Mouse (Mus musculus): Measurements from ENCODE around the gene Fzr1. TPM values are rescaled to one million over a fixed set of nuclear protein-coding genes. Genes with fewer than 3 reads are reported as not detected.

Fzr1 gene
- polyA plus RNA-seq, 1 experiment from 2014 or later: 98.8 TPM

DNA sequence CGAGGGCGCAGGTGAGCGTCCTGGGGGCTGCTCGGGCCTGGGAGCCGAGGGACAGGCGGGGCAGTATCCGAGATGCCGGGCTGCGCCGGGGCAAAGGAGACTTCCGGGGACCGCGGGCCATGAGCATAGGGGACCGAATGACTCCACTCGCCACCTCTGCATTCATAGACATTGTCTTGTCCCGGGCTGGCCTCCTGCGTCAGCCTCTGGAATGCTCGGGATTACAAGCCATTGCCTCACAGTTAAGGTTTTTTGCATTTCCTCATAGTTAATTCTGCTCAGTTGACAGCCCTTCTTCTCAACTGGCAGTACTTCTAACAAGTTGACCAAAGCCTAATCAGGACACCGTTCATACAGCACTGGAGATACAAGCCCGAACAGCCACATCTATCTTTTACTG lies 56.9 kb downstream of the Fzr1 start:
- 3% methylated on average over 20 of the region's 20 CpGs for WGBS
- no peaks in the 10 kb centered on the region for H3K9me3 ChIP-seq (replicated peaks)

GRCm38 (mm10) chr10:81320550-81321347 lies 57.6 kb downstream of the Fzr1 start, which contains the start of gene Cactin:
Gene Cactin (plus strand): TSS chr10:81321103.
- peak within 1 kb of the TSS; percentile 78 for H3K4me2 ChIP-seq (replicated peaks)
- H3K27ac ChIP-seq (replicated peaks): peak within 1 kb of the TSS; percentile 95
- peaks cover 51% of the 10 kb centered on the region for H3K36me3 ChIP-seq
- under 1% methylated on average over 68 of the region's 68 CpGs for WGBS
- peak within 1 kb of the TSS; percentile 93 for H3K9ac ChIP-seq
- H3K4me3 ChIP-seq (replicated peaks): peak within 1 kb of the TSS; percentile 93
- peak; percentile 94 for ATAC-seq (ENCODE audit: insufficient number of reproducible peaks, low FRiP score, low TSS enrichment, low read depth)
- H3K4me1 ChIP-seq: peaks cover 53% of the 10 kb centered on the region
- H3K9me3 ChIP-seq (replicated peaks): no peaks in the 10 kb centered on the region
- no peaks in the 10 kb centered on the region for H3K27me3 ChIP-seq

More for the DNA sequence above, 56.9 kb downstream of the Fzr1 start:
- H3K27me3 ChIP-seq: no peaks in the 10 kb centered on the region
- peaks cover 47% of the 10 kb centered on the region for H3K4me1 ChIP-seq
- no peak for ATAC-seq (ENCODE audit: insufficient number of reproducible peaks, low FRiP score, low TSS enrichment, low read depth)
- H3K4me3 ChIP-seq (replicated peaks): peak overlapping the region; percentile 93
- H3K4me2 ChIP-seq (replicated peaks): peak overlapping the region; percentile 78
- H3K9ac ChIP-seq: peak overlapping the region; percentile 93
- H3K27ac ChIP-seq (replicated peaks): peak overlapping the region; percentile 95
- peaks cover 51% of the 10 kb centered on the region for H3K36me3 ChIP-seq

GRCm38 (mm10) chr10:81319741-81320549 lies 58.4 kb downstream of the Fzr1 start:
- no peaks in the 10 kb centered on the region for H3K27me3 ChIP-seq

DNA sequence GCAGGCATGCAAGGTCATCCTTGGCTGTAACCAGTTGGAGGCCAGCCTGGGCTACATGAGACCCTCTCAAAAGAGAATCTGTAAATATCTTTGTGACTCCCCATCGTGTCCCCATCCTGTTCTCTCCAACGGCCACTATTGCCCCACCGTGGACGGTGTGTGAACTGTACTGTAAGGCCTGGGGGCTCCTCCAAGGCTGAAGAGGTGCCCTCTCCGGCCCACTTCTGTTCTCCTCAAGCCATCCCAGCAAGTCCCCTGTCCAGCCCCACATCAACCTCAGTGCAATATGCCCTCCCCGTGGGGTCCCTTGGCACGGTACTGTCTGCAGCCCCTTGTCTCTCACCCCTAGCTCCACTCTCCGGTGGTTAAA lies 59.0 kb downstream of the Fzr1 start:
- Histone ChIP-seq H3K4me1 (peaks cover 54% of the 10 kb centered on the region), H3K4me3 (replicated peaks) (peak overlapping the region; percentile 93)

More at GRCm38 (mm10) chr10:81319741-81320549, 58.4 kb downstream of the Fzr1 start:
- Histone ChIP-seq H3K27ac (replicated peaks) (peak overlapping the region; percentile 95), H3K36me3 (peaks cover 51% of the 10 kb centered on the region), H3K9me3 (replicated peaks) (no peaks in the 10 kb centered on the region), H3K4me3 (replicated peaks) (peak overlapping the region; percentile 93), H3K9ac (peak overlapping the region; percentile 39), H3K4me2 (replicated peaks) (peak overlapping the region; percentile 78), H3K4me1 (peaks cover 54% of the 10 kb centered on the region)
- ATAC-seq (ENCODE audit: insufficient number of reproducible peaks, low FRiP score, low TSS enrichment, low read depth): no peak; the same call in 1 of the 2 replicates
- under 1% methylated on average over 38 of the region's 38 CpGs for WGBS

GRCm38 (mm10) chr10:81318589-81319329 lies 59.6 kb downstream of the Fzr1 start:
- no peaks in the 10 kb centered on the region for H3K27me3 ChIP-seq
- H3K4me1 ChIP-seq: peaks cover 54% of the 10 kb centered on the region
- H3K27ac ChIP-seq (replicated peaks): peak overlapping the region; percentile 95
- H3K4me2 ChIP-seq (replicated peaks): peak overlapping the region; percentile 78
- H3K9me3 ChIP-seq (replicated peaks): no peaks in the 10 kb centered on the region
- no peak for ATAC-seq (ENCODE audit: insufficient number of reproducible peaks, low FRiP score, low TSS enrichment, low read depth)
- WGBS: 88% methylated on average over 13 of the region's 13 CpGs
- H3K36me3 ChIP-seq: peaks cover 51% of the 10 kb centered on the region
- peak overlapping the region; percentile 93; the same call in 1 of the 2 replicates for H3K4me3 ChIP-seq (replicated peaks)
- peak overlapping the region; percentile 39; the same call in 1 of the 2 replicates for H3K9ac ChIP-seq

More for the DNA sequence above, 59.0 kb downstream of the Fzr1 start:
- Histone ChIP-seq H3K9ac (peak overlapping the region; percentile 39), H3K36me3 (peaks cover 51% of the 10 kb centered on the region), H3K9me3 (replicated peaks) (no peaks in the 10 kb centered on the region), H3K27ac (replicated peaks) (peak overlapping the region; percentile 95), H3K4me2 (replicated peaks) (peak overlapping the region; percentile 78), H3K27me3 (no peaks in the 10 kb centered on the region)
- ATAC-seq (ENCODE audit: insufficient number of reproducible peaks, low FRiP score, low TSS enrichment, low read depth): no peak
- 29% methylated on average over 8 of the region's 8 CpGs for whole genome bisulfite sequencing

- 17% methylated on average over 18 of the region's 20 CpGs for WGBS
- Histone ChIP-seq H3K4me1 (peaks cover 48% of the 10 kb centered on the region), H3K4me3 (replicated peaks) (peak overlapping the region; percentile 36), H3K27me3 (no peaks in the 10 kb centered on the region), H3K9ac (peak overlapping the region; percentile 35), H3K36me3 (peaks cover 51% of the 10 kb centered on the region), H3K9me3 (replicated peaks) (no peaks in the 10 kb centered on the region), H3K4me2 (replicated peaks) (peak overlapping the region; percentile 57), H3K27ac (replicated peaks) (peak overlapping the region; percentile 58)
- no peak for ATAC-seq (ENCODE audit: insufficient number of reproducible peaks, low FRiP score, low TSS enrichment, low read depth)
Measured at GRCm38 (mm10) chr10:81317273-81317672, 61.0 kb downstream of the Fzr1 start.

- no peak for ATAC-seq (ENCODE audit: insufficient number of reproducible peaks, low FRiP score, low TSS enrichment, low read depth)
- peak overlapping the region; percentile 58 for H3K27ac ChIP-seq (replicated peaks)
- WGBS: 45% methylated on average over 16 of the region's 16 CpGs
- peak overlapping the region; percentile 36 for H3K4me3 ChIP-seq (replicated peaks)
- peaks cover 40% of the 10 kb centered on the region for H3K4me1 ChIP-seq
- H3K4me2 ChIP-seq (replicated peaks): peak overlapping the region; percentile 57
- no peaks in the 10 kb centered on the region for H3K9me3 ChIP-seq (replicated peaks)
- H3K36me3 ChIP-seq: peaks cover 58% of the 10 kb centered on the region
- peak overlapping the region; percentile 35 for H3K9ac ChIP-seq
- H3K27me3 ChIP-seq: no peaks in the 10 kb centered on the region
Measured at GRCm38 (mm10) chr10:81316338-81317060, 61.8 kb downstream of the Fzr1 start.

Small RNAs within 50 kb of the gene (microRNA-seq; reads per million reads assigned to microRNA genes)
- gene Mir1191b (ENCODE audit: borderline number of aligned reads) (0.52 reads per million), gene Mir6913 (ENCODE audit: borderline number of aligned reads) (not detected)

Other genes starting within 250 kb of the Fzr1 start
- gene Zbtb7a, start 243.3 kb downstream of the Fzr1 start, polyA plus RNA-seq (2015; fragmentation: Nextera tagmentation; extraction: Ambion mirVana): 57.6 and 59.4 TPM in 2 replicates
- gene Pias4, start 210.6 kb downstream of the Fzr1 start, polyA plus RNA-seq (2015; fragmentation: Nextera tagmentation; extraction: Ambion mirVana): 52.0 and 52.7 TPM in 2 replicates
- gene Eef2, start 201.9 kb downstream of the Fzr1 start, polyA plus RNA-seq (2015; fragmentation: Nextera tagmentation; extraction: Ambion mirVana): 654 and 688 TPM in 2 replicates
- gene Dapk3, start 195.5 kb downstream of the Fzr1 start, polyA plus RNA-seq (2015; fragmentation: Nextera tagmentation; extraction: Ambion mirVana): 65.4 and 67.7 TPM in 2 replicates
- gene 4930442H23Rik, start 194.7 kb downstream of the Fzr1 start, polyA plus RNA-seq (2015; fragmentation: Nextera tagmentation; extraction: Ambion mirVana): 0.13 and 0.21 TPM in 2 replicates
- gene Nmrk2, start 176.5 kb downstream of the Fzr1 start, polyA plus RNA-seq (2015; fragmentation: Nextera tagmentation; extraction: Ambion mirVana): 0.36 and 0.54 TPM in 2 replicates
- gene Atcay, start 147.7 kb downstream of the Fzr1 start, polyA plus RNA-seq (2015; fragmentation: Nextera tagmentation; extraction: Ambion mirVana): 0.47 and 0.69 TPM in 2 replicates
- 13.7 and 16.0 TPM in 2 replicates for gene Zfr2, start 145.4 kb downstream of the Fzr1 start, polyA plus RNA-seq (2015; fragmentation: Nextera tagmentation; extraction: Ambion mirVana)
- gene Matk, start 125.6 kb downstream of the Fzr1 start, polyA plus RNA-seq (2015; fragmentation: Nextera tagmentation; extraction: Ambion mirVana): 7.1 and 9.1 TPM in 2 replicates
- gene Mrpl54, start 111.6 kb downstream of the Fzr1 start, polyA plus RNA-seq (2015; fragmentation: Nextera tagmentation; extraction: Ambion mirVana): 199 and 203 TPM in 2 replicates
- gene Apba3, start 111.6 kb downstream of the Fzr1 start, polyA plus RNA-seq (2015; fragmentation: Nextera tagmentation; extraction: Ambion mirVana): 70.9 and 77.4 TPM in 2 replicates
- gene Tjp3, start 86.9 kb downstream of the Fzr1 start, polyA plus RNA-seq (2015; fragmentation: Nextera tagmentation; extraction: Ambion mirVana): 15.1 and 22.6 TPM in 2 replicates
- gene Pip5k1c, start 85.6 kb downstream of the Fzr1 start, polyA plus RNA-seq (2015; fragmentation: Nextera tagmentation; extraction: Ambion mirVana): 51.1 and 53.8 TPM in 2 replicates
- gene Cactin, start 57.4 kb downstream of the Fzr1 start, polyA plus RNA-seq (2015; fragmentation: Nextera tagmentation; extraction: Ambion mirVana): 41.4 and 44.0 TPM in 2 replicates
- gene Tbxa2r, start 49.8 kb downstream of the Fzr1 start, polyA plus RNA-seq (2015; fragmentation: Nextera tagmentation; extraction: Ambion mirVana): 13.2 and 14.2 TPM in 2 replicates
- 0.29 and 0.35 TPM in 2 replicates for gene Gipc3, start 35.2 kb downstream of the Fzr1 start, polyA plus RNA-seq (2015; fragmentation: Nextera tagmentation; extraction: Ambion mirVana)
- gene Hmg20b, start 28.0 kb downstream of the Fzr1 start, polyA plus RNA-seq (2015; fragmentation: Nextera tagmentation; extraction: Ambion mirVana): 94.7 and 96.1 TPM in 2 replicates
- 15.8 and 16.2 TPM in 2 replicates for gene Mfsd12, start 21.0 kb downstream of the Fzr1 start, polyA plus RNA-seq (2015; fragmentation: Nextera tagmentation; extraction: Ambion mirVana)
- gene 4930404N11Rik, start 12.7 kb downstream of the Fzr1 start, polyA plus RNA-seq (2015; fragmentation: Nextera tagmentation; extraction: Ambion mirVana): 0.73 and 1.3 TPM in 2 replicates
- 83.1 and 85.2 TPM in 2 replicates for gene Dohh, start 5.9 kb upstream of the Fzr1 start, polyA plus RNA-seq (2015; fragmentation: Nextera tagmentation; extraction: Ambion mirVana)
- gene Gm48551, start 6.0 kb upstream of the Fzr1 start, polyA plus RNA-seq (2015; fragmentation: Nextera tagmentation; extraction: Ambion mirVana): 3.1 and 3.2 TPM in 2 replicates
- gene Gm48552, start 10.5 kb upstream of the Fzr1 start, polyA plus RNA-seq (2015; fragmentation: Nextera tagmentation; extraction: Ambion mirVana): 1.6 and 2.9 TPM in 2 replicates
- gene Smim24, start 14.5 kb upstream of the Fzr1 start, polyA plus RNA-seq (2015; fragmentation: Nextera tagmentation; extraction: Ambion mirVana): 5.0 and 8.3 TPM in 2 replicates
- gene Nfic, start 77.1 kb upstream of the Fzr1 start, polyA plus RNA-seq (2015; fragmentation: Nextera tagmentation; extraction: Ambion mirVana): 138 and 139 TPM in 2 replicates
- 1.4 and 1.6 TPM in 2 replicates for gene Celf5, start 104.2 kb upstream of the Fzr1 start, polyA plus RNA-seq (2015; fragmentation: Nextera tagmentation; extraction: Ambion mirVana)
- 81.9 and 89.1 TPM in 2 replicates for gene Ncln, start 117.9 kb upstream of the Fzr1 start, polyA plus RNA-seq (2015; fragmentation: Nextera tagmentation; extraction: Ambion mirVana)
- 0.77 and 1.1 TPM in 2 replicates for gene S1pr4, start 121.6 kb upstream of the Fzr1 start, polyA plus RNA-seq (2015; fragmentation: Nextera tagmentation; extraction: Ambion mirVana)
- 4.9 and 6.4 TPM in 2 replicates for gene Gna15, start 145.7 kb upstream of the Fzr1 start, polyA plus RNA-seq (2015; fragmentation: Nextera tagmentation; extraction: Ambion mirVana)
- 89.1 and 89.2 TPM in 2 replicates for gene Gna11, start 166.7 kb upstream of the Fzr1 start, polyA plus RNA-seq (2015; fragmentation: Nextera tagmentation; extraction: Ambion mirVana)
- gene Aes, start 181.0 kb upstream of the Fzr1 start, polyA plus RNA-seq (2015; fragmentation: Nextera tagmentation; extraction: Ambion mirVana): 642 and 649 TPM in 2 replicates
- 63.1 and 73.7 TPM in 2 replicates for gene Tle2, start 196.0 kb upstream of the Fzr1 start, polyA plus RNA-seq (2015; fragmentation: Nextera tagmentation; extraction: Ambion mirVana)
- gene Tle6, start 222.6 kb upstream of the Fzr1 start, polyA plus RNA-seq (2015; fragmentation: Nextera tagmentation; extraction: Ambion mirVana): 16.4 and 19.6 TPM in 2 replicates
- gene BC025920, start 227.8 kb upstream of the Fzr1 start, polyA plus RNA-seq (2015; fragmentation: Nextera tagmentation; extraction: Ambion mirVana): 0.84 and 1.3 TPM in 2 replicates
- 40.5 and 41.0 TPM in 2 replicates for gene Sirt6, start 249.3 kb upstream of the Fzr1 start, polyA plus RNA-seq (2015; fragmentation: Nextera tagmentation; extraction: Ambion mirVana)